Mouse (Mus musculus) MN1 (cell line): ENCODE measurements around the gene Ankrd63.
A peak's percentile ranks its signal among the peaks of the same experiment; 100 is the strongest.
"Not testable (repeated sequence)": the region's sequence is repeated elsewhere in the genome, so short reads cannot be mapped to it uniquely, and the experiment has no call there.

ENCODE experiments used
- DNase-seq: peaks from one replicate; pipeline ENCODE4 v3.0.0-alpha.2; 2016; ENCODE audit warnings: low spot score

Gene Ankrd63

DNA sequence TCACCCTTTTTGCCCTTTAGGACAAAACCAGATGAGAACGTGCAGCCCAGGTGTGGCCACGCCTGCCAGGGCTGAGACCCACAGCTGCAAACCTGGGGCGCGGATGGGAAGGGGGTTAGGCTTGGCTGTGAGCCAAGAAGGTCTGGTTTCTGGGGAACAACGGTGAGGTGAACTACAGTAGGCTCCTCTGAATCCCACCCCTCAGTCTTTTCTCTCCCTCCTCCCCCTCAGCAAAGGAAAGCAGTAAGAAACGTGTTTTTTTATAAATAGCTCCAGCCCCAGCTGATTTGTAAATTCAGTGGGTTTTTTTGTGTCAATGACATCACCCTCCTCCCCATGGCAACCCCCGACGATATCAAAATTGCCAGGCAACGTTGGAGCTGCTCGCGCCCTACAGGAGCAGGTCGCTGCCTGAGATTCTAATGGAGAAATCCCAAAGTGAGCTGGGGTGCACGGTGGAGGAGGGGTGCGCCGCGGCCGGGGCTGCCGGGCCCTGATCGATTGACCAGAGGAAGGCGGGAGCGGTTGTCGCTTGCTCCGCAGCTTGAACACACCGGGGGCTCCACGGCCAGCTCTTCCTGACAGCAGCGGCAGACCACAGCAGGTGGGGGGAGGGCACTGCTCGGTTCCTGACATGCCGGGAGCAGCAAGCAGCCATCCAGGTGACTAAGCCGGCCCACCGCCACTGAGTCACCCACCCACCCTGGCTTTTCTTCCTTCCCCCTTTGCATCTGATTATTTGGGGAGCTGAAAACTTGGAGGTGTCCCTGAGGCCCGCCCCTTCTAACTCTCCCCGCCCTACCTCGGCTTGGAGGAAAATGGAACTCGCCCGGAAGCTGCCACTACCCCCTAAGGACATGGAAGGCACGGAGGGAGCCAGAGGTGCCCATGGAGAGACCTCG is 40.6 kb downstream of the Ankrd63 start, which contains the start of gene Pak6:
Gene Pak6 (plus strand): TSS at position 402 of the 902 bp plus-strand sequence.
- DNase-seq = peak; percentile 71

GRCm38 (mm10) chr2:118661891-118662290 is 41.9 kb downstream of the Ankrd63 start:
- DNase-seq = no peak

- DNase-seq = peak; percentile 73
Observed at GRCm38 (mm10) chr2:118659998-118660452, 43.7 kb downstream of the Ankrd63 start.

DNA sequence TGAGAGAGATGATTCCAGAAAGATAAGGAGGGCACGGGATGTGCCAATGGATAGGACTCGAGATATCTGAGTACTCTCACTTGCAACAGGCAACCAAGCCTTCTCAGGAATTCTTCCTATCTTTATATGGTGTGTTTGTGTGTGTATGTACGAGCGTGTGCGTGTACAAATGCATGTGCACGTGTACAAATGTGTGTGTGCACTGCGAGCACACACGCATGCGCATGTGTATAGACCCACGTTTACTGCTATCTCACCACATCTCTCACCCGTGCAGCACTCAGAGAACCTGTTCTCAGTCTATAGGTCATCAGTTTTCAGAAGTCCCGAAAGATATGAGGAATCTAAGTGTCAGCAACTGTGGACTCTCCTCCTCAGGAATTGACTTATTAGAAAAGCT is 44.3 kb downstream of the Ankrd63 start:
- DNase-seq = peak; percentile 34

- DNase-seq = peak; percentile 68
Observed at GRCm38 (mm10) chr2:118659077-118659476, 44.7 kb downstream of the Ankrd63 start.

GRCm38 (mm10) chr2:118658457-118658856 is 45.3 kb downstream of the Ankrd63 start:
- DNase-seq = peak; percentile 47

GRCm38 (mm10) chr2:118656688-118657281 is 47.0 kb downstream of the Ankrd63 start:
- DNase-seq = peak; percentile 55

DNA sequence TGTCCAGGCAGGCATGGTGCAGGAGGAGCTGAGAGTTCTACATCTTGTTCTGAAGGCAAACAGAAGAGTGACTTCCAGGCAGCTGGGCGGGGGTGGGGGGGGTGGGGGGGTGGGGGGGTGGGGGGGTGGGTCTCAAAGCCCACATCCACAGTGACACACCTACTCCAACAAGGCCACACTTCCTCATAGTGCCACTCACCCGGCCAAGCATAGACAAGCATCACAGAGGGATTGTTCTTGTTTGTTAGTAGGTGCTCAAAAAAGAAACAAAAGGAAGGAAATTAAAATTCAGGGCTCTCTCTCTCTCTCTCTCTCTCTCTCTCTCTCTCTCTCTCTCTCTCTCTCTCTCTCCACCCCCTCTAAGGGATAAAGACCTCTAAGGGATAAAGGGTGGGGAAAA is 53.1 kb downstream of the Ankrd63 start:
- DNase-seq = not testable (repeated sequence)
